Mouse (Mus musculus): Measurements from ENCODE around the gene Vps13a. TPM values are rescaled to one million over a fixed set of nuclear protein-coding genes. Genes with fewer than 3 reads are reported as not detected.

Vps13a gene
- total and polyA plus RNA-seq, 3 experiments = 21.5 to 335 (median 29.7) TPM

- Histone ChIP-seq H3K79me2 (ENCODE audit: control insufficient read depth, insufficient read depth, low read length, poor library complexity) (no peaks in the 10 kb centered on the region), H3K4me1 (ENCODE audit: control insufficient read depth in 1 of 2, insufficient read depth in 2 of 2, low read length in 2 of 2) (no peaks in the 10 kb centered on the region), H3K9me3 (replicated peaks; ENCODE audit: insufficient read depth, low read length) (no peaks in the 10 kb centered on the region), H3K27me3 (ENCODE audit: control insufficient read depth in 1 of 2, insufficient read depth in 2 of 2, low read length in 2 of 2) (peaks cover 0 to 6% of the 10 kb centered on the region in 2 experiments; a peak in 1 of 4 replicates), H3K4me3 (ENCODE audit: control insufficient read depth in 1 of 2, insufficient read depth in 1 of 2, low read depth in 2 of 2, low read length in 2 of 2) (no peak overlapping the region), H3K27ac (ENCODE audit: control insufficient read depth, low read depth, low read length) (no peak overlapping the region), H3K36me3 (ENCODE audit: control insufficient read depth in 1 of 2, insufficient read depth in 2 of 2, low read length in 2 of 2) (no peaks in the 10 kb centered on the region), H3K9ac (ENCODE audit: control insufficient read depth, low read depth, low read length, poor library complexity, severe bottlenecking) (no peak overlapping the region)
- TF ChIP-seq POLR2A (IDR thresholded peaks at IDR 0.05; ENCODE audit: control insufficient read depth in 1 of 2, insufficient read depth in 1 of 2, low read depth in 1 of 2, low read length in 2 of 2, poor library complexity in 1 of 2) = no peak
- no peak for TF ChIP-seq JUND (IDR thresholded peaks at IDR 0.05; ENCODE audit: low read depth, low read length)
- no peak for TF ChIP-seq ZMIZ1 (IDR thresholded peaks at IDR 0.05; ENCODE audit: low read depth, low read length)
- no peak for TF ChIP-seq ELF1 (IDR thresholded peaks at IDR 0.05; ENCODE audit: low read depth, low read length)
- TF ChIP-seq MAZ (IDR thresholded peaks at IDR 0.05; ENCODE audit: low read depth, low read length) = no peak
- no peak for TF ChIP-seq CHD2 (IDR thresholded peaks at IDR 0.05; ENCODE audit: low read length)
- TF ChIP-seq E2F4 (IDR thresholded peaks at IDR 0.05; ENCODE audit: borderline replicate concordance, low read depth, low read length) = no peak
- TF ChIP-seq ETS1 (IDR thresholded peaks at IDR 0.05; ENCODE audit: low read depth, low read length) = no peak
- no peak for TF ChIP-seq RAD21 (IDR thresholded peaks at IDR 0.05; ENCODE audit: low read depth, low read length)
- no peak for TF ChIP-seq CHD1 (IDR thresholded peaks at IDR 0.05; ENCODE audit: low read depth, low read length)
- TF ChIP-seq HCFC1 (IDR thresholded peaks at IDR 0.05; ENCODE audit: low read depth, low read length) = no peak
- TF ChIP-seq BHLHE40 (IDR thresholded peaks at IDR 0.05; ENCODE audit: borderline replicate concordance, low read depth, low read length) = no peak
- no peak for TF ChIP-seq MEF2A (IDR thresholded peaks at IDR 0.05; ENCODE audit: extremely low read depth, insufficient replicate concordance, low read depth, low read length, poor library complexity, severe bottlenecking)
- TF ChIP-seq SMC3 (IDR thresholded peaks at IDR 0.05; ENCODE audit: low read depth, low read length) = no peak
- TF ChIP-seq MAX (IDR thresholded peaks at IDR 0.05; ENCODE audit: low read length) = no peak
- DNase-seq (ENCODE audit: low read depth, low spot score) = no peak
Measured at GRCm38 (mm10) chr19:16789930-16790329, 9.2 kb upstream of the Vps13a start.

- Histone ChIP-seq H3K9me3 (replicated peaks; ENCODE audit: insufficient read depth, low read length) (no peaks in the 10 kb centered on the region), H3K4me3 (ENCODE audit: control insufficient read depth in 1 of 2, insufficient read depth in 1 of 2, low read depth in 2 of 2, low read length in 2 of 2) (no peak overlapping the region), H3K9ac (ENCODE audit: control insufficient read depth, low read depth, low read length, poor library complexity, severe bottlenecking) (no peak overlapping the region), H3K27me3 (ENCODE audit: control insufficient read depth in 1 of 2, insufficient read depth in 2 of 2, low read length in 2 of 2) (no peaks in the 10 kb centered on the region), H3K27ac (ENCODE audit: control insufficient read depth, low read depth, low read length) (no peak overlapping the region), H3K4me1 (ENCODE audit: control insufficient read depth in 1 of 2, insufficient read depth in 2 of 2, low read length in 2 of 2) (peaks cover 2 to 5% of the 10 kb centered on the region in 2 experiments; a peak in 2 of 4 replicates), H3K79me2 (ENCODE audit: control insufficient read depth, insufficient read depth, low read length, poor library complexity) (peaks cover 8% of the 10 kb centered on the region), H3K36me3 (ENCODE audit: control insufficient read depth in 1 of 2, insufficient read depth in 2 of 2, low read length in 2 of 2) (no peaks in the 10 kb centered on the region)
- TF ChIP-seq CTCF (IDR thresholded peaks at IDR 0.05 in 2 of 3, conservative IDR thresholded peaks at IDR 0.05 in 1 of 3; ENCODE audit: control insufficient read depth in 1 of 3, insufficient read depth in 1 of 3, low read depth in 2 of 3, low read length in 3 of 3, poor library complexity in 1 of 3, severe bottlenecking in 1 of 3) (peak in 2 of 3 experiments; percentile 42 to 80; a peak in 3 of 6 replicates), BHLHE40 (IDR thresholded peaks at IDR 0.05; ENCODE audit: borderline replicate concordance, low read depth, low read length) (no peak), ZMIZ1 (IDR thresholded peaks at IDR 0.05; ENCODE audit: low read depth, low read length) (no peak), SMC3 (IDR thresholded peaks at IDR 0.05; ENCODE audit: low read depth, low read length) (peak; percentile 77), ZC3H11A (IDR thresholded peaks at IDR 0.05; ENCODE audit: low read depth, low read length) (peak; percentile 72), RAD21 (IDR thresholded peaks at IDR 0.05; ENCODE audit: low read depth, low read length) (peak; percentile 80), ZKSCAN1 (IDR thresholded peaks at IDR 0.05; ENCODE audit: low read depth, low read length) (no peak)
- peak; percentile 67 for DNase-seq (ENCODE audit: low read depth, low spot score)
Measured at GRCm38 (mm10) chr19:16784879-16785278, 4.1 kb upstream of the Vps13a start.
